Mouse (Mus musculus) adrenal gland (tissue): Measurements from ENCODE around the gene Abcc8.

Experiments used
- intact Hi-C: fragments of 180-260 bp; cut with DNase I; formaldehyde crosslinking; loops from one replicate; pipeline ENCODE4 v1.15.1; 2025

The Abcc8 gene

GRCm38 (mm10) chr7:46157746-46158145, 22.1 kb downstream of the Abcc8 start:
- intact Hi-C loops: no loop called here

GRCm38 (mm10) chr7:46154498-46155488, 25.0 kb downstream of the Abcc8 start:
- intact Hi-C loops: no loop called here

GRCm38 (mm10) chr7:46152819-46153351, 26.9 kb downstream of the Abcc8 start:
- intact Hi-C loops: no loop called here

GRCm38 (mm10) chr7:46147417-46147816, 32.4 kb downstream of the Abcc8 start:
- intact Hi-C loops: no loop called here

- intact Hi-C loops: no loop called here
These were observed 33.0 kb downstream of the Abcc8 start for GRCm38 (mm10) chr7:46146675-46147308.

DNA sequence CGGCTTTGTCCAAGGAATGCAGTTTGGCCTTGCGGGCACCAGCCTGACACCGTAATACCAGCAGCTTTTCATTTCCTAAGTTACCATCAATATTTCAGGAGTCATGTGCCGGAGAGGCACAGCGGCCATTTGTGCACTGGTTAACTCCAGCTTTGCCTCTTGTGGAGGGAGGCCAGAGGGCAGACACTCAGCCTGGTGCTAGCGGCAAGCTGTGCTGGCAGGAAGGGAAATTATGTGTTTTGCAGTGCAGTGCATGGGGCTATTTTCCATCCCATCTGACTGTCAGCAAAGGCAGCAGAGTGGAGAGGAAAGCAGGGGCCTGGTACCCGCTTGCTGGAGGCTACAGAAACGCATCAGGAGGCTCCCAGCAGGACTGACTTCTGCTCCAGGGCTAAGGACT, 35.8 kb downstream of the Abcc8 start:
- intact Hi-C loops: no loop called here

GRCm38 (mm10) chr7:46138329-46138930, 41.4 kb downstream of the Abcc8 start:
- intact Hi-C loops: no loop called here

GRCm38 (mm10) chr7:46133858-46134257, 46.0 kb downstream of the Abcc8 start:
- intact Hi-C loops: no loop called here

- intact Hi-C loops: no loop called here
These were observed 47.6 kb downstream of the Abcc8 start for GRCm38 (mm10) chr7:46132229-46132628.

DNA sequence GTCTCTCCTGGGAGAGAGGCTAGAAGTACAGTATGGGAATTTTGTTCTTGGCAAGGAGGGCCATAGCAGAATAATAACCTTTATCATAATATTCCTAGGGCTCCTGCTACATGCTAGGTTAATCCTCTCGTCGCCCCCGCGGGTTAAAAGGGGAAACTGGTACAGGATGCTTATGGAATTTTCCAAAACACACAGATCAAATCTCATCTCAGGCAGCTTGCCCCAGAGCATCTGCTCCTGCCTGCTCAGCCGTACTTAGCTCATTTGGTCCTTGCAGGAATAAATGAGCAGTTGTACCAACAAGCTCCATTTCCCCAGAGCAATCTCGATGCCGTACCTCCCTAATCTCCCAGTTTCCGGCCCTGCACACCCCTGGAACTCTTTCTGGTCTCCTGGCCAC, 48.0 kb downstream of the Abcc8 start:
- intact Hi-C loops: no loop called here

DNA sequence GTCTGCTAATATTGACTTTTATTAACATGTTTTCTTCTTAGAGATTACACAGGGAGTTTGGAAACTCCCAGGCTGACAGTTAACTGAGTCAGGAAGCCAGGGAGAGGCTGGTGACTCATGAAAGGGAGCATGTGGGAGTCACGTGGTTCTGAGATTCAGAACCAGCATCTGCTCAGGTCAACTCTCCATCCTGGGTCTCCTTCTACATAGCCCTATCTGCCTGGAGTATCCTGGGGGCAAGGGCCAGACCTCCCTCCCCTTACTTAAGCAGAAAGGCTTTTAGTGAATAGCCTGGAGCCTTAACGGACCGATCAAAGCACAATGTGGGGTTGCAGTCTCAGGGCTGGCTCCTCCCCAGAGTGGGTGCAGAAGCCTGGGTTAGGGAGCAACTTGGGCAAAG, 48.6 kb downstream of the Abcc8 start:
- intact Hi-C loops: no loop called here

DNA sequence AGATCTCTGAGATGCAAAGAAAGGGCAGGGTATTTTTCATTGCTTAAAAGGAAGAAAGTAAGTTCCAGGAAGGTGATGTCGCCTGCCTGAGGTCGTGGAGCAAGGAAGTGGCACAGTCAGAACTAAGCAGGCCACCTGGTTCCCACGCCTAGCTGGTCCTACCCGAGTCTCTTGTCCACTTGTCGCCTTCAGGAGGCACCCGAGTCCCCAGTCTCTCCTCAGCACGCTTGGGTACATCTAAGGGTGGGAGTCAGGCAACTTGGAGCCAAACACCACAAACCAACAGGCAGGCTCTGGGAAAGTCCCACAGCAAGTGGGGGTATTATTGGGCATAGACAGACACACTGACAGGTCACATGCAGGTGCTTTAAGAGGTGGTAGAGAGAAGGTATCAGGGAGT, 49.1 kb downstream of the Abcc8 start:
- intact Hi-C loops: no loop called here

DNA sequence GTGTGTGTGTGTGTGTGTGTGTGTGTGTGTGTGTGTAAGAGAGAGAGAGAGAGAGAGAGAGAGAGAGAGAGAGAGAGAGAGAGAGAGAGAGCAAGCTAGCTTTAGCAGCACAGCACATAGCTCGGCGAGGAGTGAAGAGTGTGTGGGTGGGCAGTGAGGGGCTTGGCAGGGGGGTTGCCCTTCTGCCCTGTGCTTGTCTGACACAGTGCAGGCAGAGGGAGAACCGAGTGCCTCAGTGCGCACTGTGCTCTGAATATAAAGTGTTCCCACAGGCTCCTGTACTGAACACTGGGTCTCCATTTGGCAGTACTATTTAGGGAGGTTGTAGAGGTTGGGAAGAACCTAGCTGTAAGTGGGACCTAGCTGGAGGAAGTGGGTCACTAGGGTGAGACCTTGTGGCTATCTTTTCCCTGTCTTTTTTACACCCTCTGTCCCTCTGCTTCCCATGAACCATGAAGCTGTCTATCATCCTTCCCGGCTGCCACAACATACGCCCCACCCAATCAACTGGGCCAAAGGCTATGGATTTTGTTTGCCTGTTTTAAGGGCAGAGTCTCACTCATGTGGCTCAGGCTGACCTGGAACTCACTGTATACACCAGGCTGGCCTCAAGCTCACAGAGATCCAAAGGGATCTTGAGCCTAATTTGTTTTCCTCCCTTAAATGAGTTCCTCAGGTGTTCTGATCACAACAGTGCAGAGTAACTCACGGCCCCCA, 50.2 kb downstream of the Abcc8 start:
- intact Hi-C loops: no loop called here

DNA sequence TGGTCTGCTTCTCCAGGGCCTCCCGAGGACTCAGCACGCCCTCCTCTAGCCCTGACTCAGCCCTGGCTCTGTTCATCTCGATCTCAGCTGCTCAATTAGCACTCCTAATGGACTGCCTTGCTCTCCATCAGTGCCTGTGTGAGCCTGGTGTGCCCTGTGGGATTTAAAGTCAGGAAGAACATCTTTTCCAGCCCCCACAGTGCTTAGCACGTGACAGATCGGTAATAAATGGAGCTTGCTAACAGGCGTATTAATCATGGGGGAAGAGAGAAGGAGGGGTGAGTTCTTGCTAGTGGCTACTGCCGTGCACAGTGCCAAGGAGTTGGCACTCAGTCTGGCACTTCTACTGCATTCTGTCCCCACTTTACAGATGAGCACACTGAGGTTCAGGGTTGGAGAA, 51.6 kb downstream of the Abcc8 start:
- intact Hi-C loops: no loop called here

- intact Hi-C loops: no loop called here
These were observed 54.5 kb downstream of the Abcc8 start for GRCm38 (mm10) chr7:46125340-46125739.

- intact Hi-C loops: no loop called here
These were observed 55.4 kb downstream of the Abcc8 start for GRCm38 (mm10) chr7:46124460-46124859.

DNA sequence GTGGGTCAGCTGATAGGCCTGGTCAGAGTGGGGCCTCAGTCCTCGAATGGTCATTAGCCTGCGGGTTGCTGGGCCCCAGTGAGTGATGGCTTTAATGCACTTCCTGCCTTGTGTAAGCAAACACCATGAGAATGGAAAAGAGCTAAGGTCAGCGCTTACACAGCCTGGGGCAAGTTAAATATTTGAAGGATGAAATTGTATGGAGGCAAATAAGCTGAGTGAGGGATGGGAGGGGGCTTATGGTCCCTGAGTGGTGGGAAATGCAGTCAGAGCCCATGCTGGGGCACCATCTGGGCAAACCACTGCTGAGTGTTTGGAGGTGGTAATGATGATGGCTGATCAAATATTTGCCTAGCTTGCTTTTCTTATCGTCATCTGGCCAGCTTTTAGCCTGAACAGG, 56.9 kb downstream of the Abcc8 start:
- intact Hi-C loops: no loop called here

DNA sequence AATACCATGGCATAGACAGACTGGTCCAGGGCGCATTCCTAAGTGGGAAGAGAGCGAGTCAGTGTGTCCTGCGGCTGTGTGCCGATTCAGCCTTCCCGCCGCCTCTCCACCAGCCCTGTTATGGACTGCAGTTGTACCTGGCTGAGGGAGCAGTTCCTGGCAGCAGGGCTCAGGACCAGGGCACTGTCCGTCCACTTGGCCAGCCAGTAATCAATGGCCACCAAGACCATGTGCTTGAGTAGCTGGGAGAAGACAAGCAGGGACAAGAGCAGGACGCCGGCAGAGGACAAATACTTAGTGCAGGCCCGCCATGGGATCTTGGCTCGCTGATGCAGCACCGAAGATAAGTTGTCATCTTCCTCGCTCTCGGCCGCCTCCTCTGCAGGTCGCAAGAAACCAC, 62.8 kb downstream of the Abcc8 start:
- intact Hi-C loops: no loop called here

DNA sequence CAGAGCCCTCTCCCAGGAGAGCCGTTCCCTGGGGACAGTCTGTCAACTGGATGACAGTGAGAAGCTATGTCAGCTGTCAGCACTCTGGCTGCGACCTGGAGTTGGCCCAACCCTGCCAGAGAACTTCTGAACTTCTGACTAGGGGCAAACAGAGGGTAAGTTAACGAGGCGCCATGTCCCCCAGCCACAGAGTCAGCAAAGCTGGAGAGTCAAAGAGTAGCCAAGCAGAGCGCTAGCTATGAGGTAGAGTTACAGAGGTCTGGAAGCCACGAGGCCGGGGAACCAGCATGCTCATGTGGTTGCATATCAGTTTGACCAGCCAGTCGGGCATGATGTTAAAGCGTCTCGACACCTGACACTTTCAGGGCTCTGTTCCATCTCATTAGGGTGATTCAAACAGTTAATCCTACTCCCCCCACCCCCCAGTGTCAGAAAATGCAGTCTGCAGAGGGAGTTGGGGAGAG, 63.7 kb downstream of the Abcc8 start:
- intact Hi-C loops: no loop called here

DNA sequence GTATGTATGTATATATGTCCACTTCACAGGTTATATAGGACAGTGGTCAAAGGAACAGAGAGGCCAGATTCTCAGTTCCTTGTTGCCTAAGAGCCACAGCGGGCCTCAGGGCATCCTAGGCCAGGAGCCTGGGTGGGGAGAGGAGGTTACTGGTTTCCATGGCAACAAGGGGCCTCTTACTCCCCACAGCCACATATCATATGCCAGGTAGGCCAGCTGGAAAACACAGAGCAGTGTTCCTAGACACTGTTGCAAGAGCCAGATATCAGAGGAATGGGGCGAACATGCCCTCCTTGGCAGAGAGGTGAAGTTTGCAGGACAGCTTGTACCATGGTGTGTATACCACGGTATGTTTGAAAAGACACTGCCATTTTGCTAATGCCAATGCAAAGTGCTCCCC, 66.4 kb downstream of the Abcc8 start:
- intact Hi-C loops: no loop called here

- intact Hi-C loops: no loop called here
These were observed 67.9 kb downstream of the Abcc8 start for GRCm38 (mm10) chr7:46111938-46112337.
